Mouse (Mus musculus): ENCODE data around the gene Lrrc4. TPM values are rescaled to one million over a fixed set of nuclear protein-coding genes. Genes with fewer than 3 reads are reported as not detected.

Lrrc4 gene
- total and polyA plus RNA-seq, 2 experiments: 0.10 TPM; not detected in 1

DNA sequence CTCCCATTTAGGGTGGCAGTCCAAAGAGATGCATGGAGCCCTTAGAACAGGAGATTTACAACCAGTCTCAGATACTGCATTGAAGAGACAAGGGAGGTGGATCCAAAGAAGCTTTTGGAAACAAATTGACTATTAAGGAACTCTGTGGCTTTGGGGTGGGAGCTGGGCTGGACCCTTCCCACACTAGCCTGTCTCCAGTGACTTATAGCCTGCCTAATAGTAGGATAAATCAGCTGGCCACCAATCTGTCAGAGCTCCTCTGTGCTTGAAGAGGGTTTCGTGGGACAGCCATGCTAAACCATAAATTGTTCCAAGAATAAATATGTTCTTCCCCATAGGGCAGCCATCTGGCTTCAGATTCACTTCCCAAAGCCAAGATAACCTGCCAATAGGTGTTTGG lies 43.8 kb upstream of the Lrrc4 start:
- no peaks in the 10 kb centered on the region for H3K79me2 ChIP-seq (ENCODE audit: control insufficient read depth, insufficient read depth, low read length)
- H3K4me1 ChIP-seq (ENCODE audit: control insufficient read depth, insufficient read depth, low read length): no peaks in the 10 kb centered on the region
- no peak overlapping the region for H3K9ac ChIP-seq (ENCODE audit: low read depth, low read length)
- no peak overlapping the region for H3K27ac ChIP-seq (replicated peaks; ENCODE audit: insufficient read depth, low read depth, low read length)
- no peaks in the 10 kb centered on the region for H3K27me3 ChIP-seq (ENCODE audit: control insufficient read depth, insufficient read depth, low read length)
- WGBS: 100% methylated on average over 1 of the region's 1 CpGs
- TF ChIP-seq POLR2A (IDR thresholded peaks at IDR 0.05; ENCODE audit: extremely low read depth, insufficient read depth, low read length) (no peak), CTCF (IDR thresholded peaks at IDR 0.05; ENCODE audit: low read depth, low read length) (no peak)
- no peak for DNase-seq (ENCODE audit: extremely low read depth, low read depth, low spot score)
- H3K36me3 ChIP-seq (ENCODE audit: control insufficient read depth, insufficient read depth, low read length): no peaks in the 10 kb centered on the region; the same call in 1 of the 2 replicates
- H3K4me3 ChIP-seq (ENCODE audit: insufficient read depth, low read depth, low read length): no peak overlapping the region

GRCm38 (mm10) chr6:28874759-28875158 lies 43.2 kb upstream of the Lrrc4 start:
- no peaks in the 10 kb centered on the region for H3K27me3 ChIP-seq (ENCODE audit: control insufficient read depth, insufficient read depth, low read length)
- TF ChIP-seq CTCF (IDR thresholded peaks at IDR 0.05; ENCODE audit: low read depth, low read length) (no peak), POLR2A (IDR thresholded peaks at IDR 0.05; ENCODE audit: extremely low read depth, insufficient read depth, low read length) (no peak)
- no peaks in the 10 kb centered on the region; the same call in 1 of the 2 replicates for H3K36me3 ChIP-seq (ENCODE audit: control insufficient read depth, insufficient read depth, low read length)
- no peaks in the 10 kb centered on the region for H3K4me1 ChIP-seq (ENCODE audit: control insufficient read depth, insufficient read depth, low read length)
- H3K79me2 ChIP-seq (ENCODE audit: control insufficient read depth, insufficient read depth, low read length): no peaks in the 10 kb centered on the region
- H3K27ac ChIP-seq (replicated peaks; ENCODE audit: insufficient read depth, low read depth, low read length): no peak overlapping the region
- H3K4me3 ChIP-seq (ENCODE audit: insufficient read depth, low read depth, low read length): no peak overlapping the region
- WGBS: 69% methylated on average over 5 of the region's 5 CpGs
- peak; percentile 42 for DNase-seq (ENCODE audit: extremely low read depth, low read depth, low spot score)
- no peak overlapping the region for H3K9ac ChIP-seq (ENCODE audit: low read depth, low read length)

DNA sequence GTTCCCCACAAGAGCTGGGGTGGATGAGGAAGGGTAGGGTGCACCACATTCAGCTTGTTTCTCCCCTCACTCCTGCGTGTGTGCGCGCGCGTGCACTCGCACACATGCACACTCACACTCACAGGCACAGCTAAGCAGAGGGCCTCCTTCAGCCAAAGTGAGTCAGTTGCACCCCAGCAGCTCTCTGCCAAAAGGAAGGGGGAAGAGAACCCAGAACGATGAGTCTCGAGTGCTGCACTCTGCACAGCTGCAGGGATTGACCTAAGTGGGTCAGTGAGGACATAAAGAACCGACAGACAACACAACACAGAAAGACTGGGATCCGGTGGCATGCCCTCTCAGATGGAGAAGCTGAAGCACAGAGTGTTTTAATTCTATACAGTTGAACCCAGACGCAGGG lies 42.5 kb upstream of the Lrrc4 start:
- TF ChIP-seq CTCF (IDR thresholded peaks at IDR 0.05; ENCODE audit: low read depth, low read length): no peak
- no peak for TF ChIP-seq POLR2A (IDR thresholded peaks at IDR 0.05; ENCODE audit: extremely low read depth, insufficient read depth, low read length)
- WGBS: 91% methylated on average over 11 of the region's 11 CpGs
- Histone ChIP-seq H3K4me3 (ENCODE audit: insufficient read depth, low read depth, low read length) (no peak overlapping the region), H3K27me3 (ENCODE audit: control insufficient read depth, insufficient read depth, low read length) (no peaks in the 10 kb centered on the region), H3K79me2 (ENCODE audit: control insufficient read depth, insufficient read depth, low read length) (no peaks in the 10 kb centered on the region), H3K27ac (replicated peaks; ENCODE audit: insufficient read depth, low read depth, low read length) (no peak overlapping the region), H3K4me1 (ENCODE audit: control insufficient read depth, insufficient read depth, low read length) (no peaks in the 10 kb centered on the region), H3K36me3 (ENCODE audit: control insufficient read depth, insufficient read depth, low read length) (no peaks in the 10 kb centered on the region; the same call in 1 of the 2 replicates), H3K9ac (ENCODE audit: low read depth, low read length) (no peak overlapping the region)
- DNase-seq (ENCODE audit: extremely low read depth, low read depth, low spot score): no peak

GRCm38 (mm10) chr6:28872421-28872795 lies 40.9 kb upstream of the Lrrc4 start:
- no peak overlapping the region for H3K27ac ChIP-seq (replicated peaks; ENCODE audit: insufficient read depth, low read depth, low read length)
- no peaks in the 10 kb centered on the region; the same call in 1 of the 2 replicates for H3K36me3 ChIP-seq (ENCODE audit: control insufficient read depth, insufficient read depth, low read length)
- H3K27me3 ChIP-seq (ENCODE audit: control insufficient read depth, insufficient read depth, low read length): no peaks in the 10 kb centered on the region
- no peaks in the 10 kb centered on the region for H3K79me2 ChIP-seq (ENCODE audit: control insufficient read depth, insufficient read depth, low read length)
- H3K4me3 ChIP-seq (ENCODE audit: insufficient read depth, low read depth, low read length): no peak overlapping the region
- TF ChIP-seq CTCF (IDR thresholded peaks at IDR 0.05; ENCODE audit: low read depth, low read length) (no peak), POLR2A (IDR thresholded peaks at IDR 0.05; ENCODE audit: extremely low read depth, insufficient read depth, low read length) (no peak)
- H3K9ac ChIP-seq (ENCODE audit: low read depth, low read length): no peak overlapping the region
- 95% methylated on average over 3 of the region's 3 CpGs for WGBS
- no peak for DNase-seq (ENCODE audit: extremely low read depth, low read depth, low spot score)
- H3K4me1 ChIP-seq (ENCODE audit: control insufficient read depth, insufficient read depth, low read length): no peaks in the 10 kb centered on the region

GRCm38 (mm10) chr6:28871725-28872420 lies 40.3 kb upstream of the Lrrc4 start:
- no peaks in the 10 kb centered on the region for H3K4me1 ChIP-seq (ENCODE audit: control insufficient read depth, insufficient read depth, low read length)
- H3K4me3 ChIP-seq (ENCODE audit: insufficient read depth, low read depth, low read length): no peak overlapping the region
- H3K79me2 ChIP-seq (ENCODE audit: control insufficient read depth, insufficient read depth, low read length): no peaks in the 10 kb centered on the region
- no peaks in the 10 kb centered on the region for H3K27me3 ChIP-seq (ENCODE audit: control insufficient read depth, insufficient read depth, low read length)
- no peak for DNase-seq (ENCODE audit: extremely low read depth, low read depth, low spot score)
- 85% methylated on average over 5 of the region's 5 CpGs for WGBS
- TF ChIP-seq POLR2A (IDR thresholded peaks at IDR 0.05; ENCODE audit: extremely low read depth, insufficient read depth, low read length) (no peak), CTCF (IDR thresholded peaks at IDR 0.05; ENCODE audit: low read depth, low read length) (no peak)
- H3K9ac ChIP-seq (ENCODE audit: low read depth, low read length): no peak overlapping the region
- H3K36me3 ChIP-seq (ENCODE audit: control insufficient read depth, insufficient read depth, low read length): no peaks in the 10 kb centered on the region; the same call in 1 of the 2 replicates
- no peak overlapping the region for H3K27ac ChIP-seq (replicated peaks; ENCODE audit: insufficient read depth, low read depth, low read length)

GRCm38 (mm10) chr6:28867516-28868251 lies 36.1 kb upstream of the Lrrc4 start:
- Histone ChIP-seq H3K27me3 (ENCODE audit: control insufficient read depth, insufficient read depth, low read length) (no peaks in the 10 kb centered on the region), H3K4me3 (ENCODE audit: insufficient read depth, low read depth, low read length) (no peak overlapping the region), H3K9ac (ENCODE audit: low read depth, low read length) (no peak overlapping the region), H3K79me2 (ENCODE audit: control insufficient read depth, insufficient read depth, low read length) (no peaks in the 10 kb centered on the region), H3K27ac (replicated peaks; ENCODE audit: insufficient read depth, low read depth, low read length) (no peak overlapping the region), H3K36me3 (ENCODE audit: control insufficient read depth, insufficient read depth, low read length) (no peaks in the 10 kb centered on the region), H3K4me1 (ENCODE audit: control insufficient read depth, insufficient read depth, low read length) (no peaks in the 10 kb centered on the region)
- DNase-seq (ENCODE audit: extremely low read depth, low read depth, low spot score): no peak
- WGBS: 71% methylated on average over 2 of the region's 2 CpGs
- TF ChIP-seq CTCF (IDR thresholded peaks at IDR 0.05; ENCODE audit: low read depth, low read length) (no peak), POLR2A (IDR thresholded peaks at IDR 0.05; ENCODE audit: extremely low read depth, insufficient read depth, low read length) (no peak)

All from liver, adult 2 months (tissue).